In genomic region chr16:34902294-34902680, GRCm38 (mm10) we compare ENCODE assay signal across 8 mouse cellular contexts.
DNase-seq lines count a peak whose midpoint lies in the region; ATAC-seq and TF ChIP-seq lines count a peak whose summit lies in the region.
"Had no signal": no experiment of that assay in that cellular context is flagged by ENCODE, and none has a peak within 500 bp of the region (broad histone marks: within the 10 kb centered on the region; RNA-seq: fewer than 3 reads in every experiment).

No protein-coding gene starts in this region.

- no peak for TF ChIP-seq EP300 in heart, postnatal 0 days (IDR thresholded peaks at IDR 0.05; ENCODE audit: low read depth)

- TF ChIP-seq CTCF in heart, postnatal 0 days (IDR thresholded peaks at IDR 0.05; ENCODE audit: low read depth) = peak; percentile 92

- H3K36me3 ChIP-seq in heart, postnatal 0 days (replicated peaks; ENCODE audit: control insufficient read depth, insufficient read depth, low read length) = no peaks in the 10 kb centered on the region
- H3K36me3 ChIP-seq: liver, embryonic 15.5 days had no signal

- WGBS in heart, postnatal 0 days = 12% methylated on average over 9 of the region's 9 CpGs

- H3K27me3 ChIP-seq in heart, postnatal 0 days (ENCODE audit: control insufficient read depth, insufficient read depth, low read length) = no peaks in the 10 kb centered on the region
- H3K27me3 ChIP-seq: liver, embryonic 15.5 days had no signal

- no peaks in the 10 kb centered on the region for H3K9me3 ChIP-seq in heart, postnatal 0 days (replicated peaks; ENCODE audit: control insufficient read depth, low read length)
- H3K9me3 ChIP-seq: liver, embryonic 15.5 days had no signal

- no peak overlapping the region for H3K4me2 ChIP-seq in heart, postnatal 0 days (ENCODE audit: low read depth, low read length)
- H3K4me2 ChIP-seq: liver, embryonic 15.5 days had no signal

- peak overlapping the region; percentile 18; the same call in 1 of the 2 replicates for H3K27ac ChIP-seq in heart, postnatal 0 days (ENCODE audit: low read depth)
- H3K27ac ChIP-seq: liver, embryonic 15.5 days had no signal

- H3K4me3 ChIP-seq in heart, postnatal 0 days (ENCODE audit: low read depth, low read length) = no peak overlapping the region
- H3K4me3 ChIP-seq: liver, embryonic 15.5 days had no signal

- no peak overlapping the region for H3K9ac ChIP-seq in heart, postnatal 0 days (replicated peaks; ENCODE audit: low read depth, low read length)
- H3K9ac ChIP-seq: liver, embryonic 15.5 days had no signal

- peaks cover 29% of the 10 kb centered on the region for H3K4me1 ChIP-seq in heart, postnatal 0 days (ENCODE audit: control insufficient read depth, insufficient read depth)
- H3K4me1 ChIP-seq: liver, embryonic 15.5 days had no signal

- DNase-seq in ES-CJ7 (ENCODE audit: low read depth, low spot score) = peak; percentile 53
- peak; percentile 84 for DNase-seq in adrenal gland, postnatal 14 days
- peak; percentile 67 for DNase-seq in embryo, embryonic 9.5 days (ENCODE audit: extremely low spot score)
- peak; percentile 73 for DNase-seq in heart, postnatal 0 days (ENCODE audit: low spot score)
- DNase-seq in layer of hippocampus, adult 8-10 months (ENCODE audit: low spot score in 2 of 2) = peak; percentile 35 to 81
- DNase-seq in lung, postnatal 10 days = peak; percentile 88
- peak; percentile 68 for DNase-seq in right cerebral cortex, postnatal 25 days

- ATAC-seq in heart, postnatal 0 days (ENCODE audit: insufficient read depth, low read depth) = peak; percentile 69; the same call in 1 of the 2 replicates
